23 mouse cellular contexts compared by ENCODE assay signal in genomic region chr1:181090048-181090447, GRCm38 (mm10). TPM values are rescaled to one million over a fixed set of nuclear protein-coding genes. Genes with fewer than 3 reads are reported as not detected.
"Had no signal": no experiment of that assay in that cellular context is flagged by ENCODE, and none has a peak within 500 bp of the region (broad histone marks: within the 10 kb centered on the region; RNA-seq: fewer than 3 reads in every experiment).

No protein-coding gene starts in this region.

- H3K4me2 ChIP-seq: liver, embryonic 12.5 days; lung, embryonic 14.5 days; neural tube, embryonic 13.5 days; neural tube, embryonic 15.5 days had no signal

- H3K9me3 ChIP-seq: liver, embryonic 12.5 days; neural tube, embryonic 13.5 days; neural tube, embryonic 15.5 days had no signal

- H3K4me3 ChIP-seq: liver, embryonic 12.5 days; megakaryocyte, embryonic 14.5 days; neural tube, embryonic 13.5 days; neural tube, embryonic 15.5 days had no signal

- H3K27me3 ChIP-seq: liver, embryonic 12.5 days; megakaryocyte, embryonic 14.5 days; neural tube, embryonic 13.5 days; neural tube, embryonic 15.5 days had no signal

- H3K9ac ChIP-seq: liver, embryonic 12.5 days; liver, embryonic 14.5 days; lung, embryonic 14.5 days; neural tube, embryonic 13.5 days; neural tube, embryonic 15.5 days had no signal

- DNase-seq: lung, adult 18-20 months; lung, embryonic 14.5 days; lung, postnatal 10 days; lung, postnatal 4 days; midbrain, embryonic 14.5 days; retina, postnatal 1 day; right cerebral cortex, adult 18-20 months; right cerebral cortex, postnatal 25 days; right cerebral cortex, postnatal 4 days; spleen, adult 18-20 months; thymus, adult 18-20 months; thymus, postnatal 14 days; thymus, postnatal 36 days had no signal

- H3K4me1 ChIP-seq: liver, embryonic 12.5 days; megakaryocyte, embryonic 14.5 days; neural tube, embryonic 13.5 days; neural tube, embryonic 15.5 days had no signal

- H3K27ac ChIP-seq: liver, embryonic 12.5 days; liver, embryonic 14.5 days; neural tube, embryonic 13.5 days; neural tube, embryonic 15.5 days had no signal

RNA-seq across cellular contexts. Expression of gene 9130409I23Rik, which starts 39.0 kb away (rescaled TPM):
- polyA plus RNA-seq: lung, embryonic 16.5 days; midbrain, embryonic 14.5 days; midbrain, postnatal 0 days; neural tube, embryonic 11.5 days; neural tube, embryonic 13.5 days; small intestine, adult 2 months; stomach, embryonic 14.5 days had no signal
